Mouse (Mus musculus): ENCODE measurements around the gene Zscan21. TPM values are rescaled to one million over a fixed set of nuclear protein-coding genes. Genes with fewer than 3 reads are reported as not detected.

Gene Zscan21
- total RNA-seq, 2 experiments from 2014 or later: 10.9 TPM

DNA sequence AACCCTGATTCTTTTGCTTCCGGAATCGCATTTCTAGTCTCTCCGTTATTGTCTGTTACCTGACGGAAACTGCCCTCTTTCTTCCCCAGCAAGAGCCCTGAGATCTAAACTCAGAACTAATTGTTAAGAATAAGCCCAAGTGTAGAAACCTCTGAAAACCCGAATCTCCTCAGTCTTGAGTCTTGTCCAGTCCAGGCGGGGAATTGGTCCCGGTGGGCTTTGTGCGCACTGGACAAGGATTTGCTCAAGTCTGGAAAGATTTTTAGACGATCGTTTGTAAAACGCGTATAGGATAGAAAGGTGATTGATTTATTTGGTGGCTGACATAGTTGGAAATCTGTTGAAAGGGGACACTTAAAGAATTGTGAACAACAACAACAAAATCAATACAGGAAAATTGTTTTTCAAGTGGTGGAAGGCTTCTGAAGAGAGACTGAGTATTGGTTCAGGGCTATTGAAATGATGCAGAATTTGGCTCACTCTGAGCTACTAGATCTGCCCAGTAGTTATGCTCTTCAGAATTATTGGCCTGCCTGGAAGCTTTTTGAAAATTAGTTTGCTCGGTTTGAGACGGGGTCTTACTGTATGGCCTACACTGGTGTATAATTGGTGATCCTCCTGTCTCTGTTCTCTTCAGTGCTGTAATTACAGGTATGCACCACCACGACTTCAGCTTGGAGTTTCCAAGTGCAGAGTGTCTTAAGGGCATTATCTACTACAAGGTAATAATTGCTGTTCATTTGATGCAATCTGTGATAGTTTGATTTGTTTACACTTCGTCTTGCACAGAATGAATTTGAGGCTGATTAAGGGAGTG lies 704 bp downstream of the Zscan21 start:
- 0 out of 2 replicates have a peak, but pooled peaks have one; percentile 33 for ATAC-seq (replicated peaks; ENCODE audit: poor library complexity, severe bottlenecking)

DNA sequence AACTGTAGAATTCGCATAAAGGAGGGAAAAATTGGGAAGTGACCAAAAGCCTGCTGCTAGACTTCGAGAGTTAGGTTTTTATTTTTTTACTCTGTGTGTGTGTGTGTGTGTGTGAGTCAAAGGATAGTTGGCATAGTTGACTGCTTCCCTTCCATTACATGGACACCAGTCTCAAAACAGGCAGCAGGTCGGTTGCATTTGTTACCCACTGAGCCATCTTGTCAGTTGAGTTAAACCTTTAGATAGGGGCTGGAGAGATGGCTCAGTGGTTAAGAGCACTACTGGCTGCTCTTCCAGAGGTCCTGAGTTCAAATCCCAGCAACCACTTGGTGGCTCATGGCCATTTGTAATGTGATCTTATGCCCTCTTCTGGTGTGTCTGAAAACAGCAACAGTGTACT lies 1.3 kb downstream of the Zscan21 start:
- ATAC-seq (replicated peaks; ENCODE audit: poor library complexity, severe bottlenecking): no peak

DNA sequence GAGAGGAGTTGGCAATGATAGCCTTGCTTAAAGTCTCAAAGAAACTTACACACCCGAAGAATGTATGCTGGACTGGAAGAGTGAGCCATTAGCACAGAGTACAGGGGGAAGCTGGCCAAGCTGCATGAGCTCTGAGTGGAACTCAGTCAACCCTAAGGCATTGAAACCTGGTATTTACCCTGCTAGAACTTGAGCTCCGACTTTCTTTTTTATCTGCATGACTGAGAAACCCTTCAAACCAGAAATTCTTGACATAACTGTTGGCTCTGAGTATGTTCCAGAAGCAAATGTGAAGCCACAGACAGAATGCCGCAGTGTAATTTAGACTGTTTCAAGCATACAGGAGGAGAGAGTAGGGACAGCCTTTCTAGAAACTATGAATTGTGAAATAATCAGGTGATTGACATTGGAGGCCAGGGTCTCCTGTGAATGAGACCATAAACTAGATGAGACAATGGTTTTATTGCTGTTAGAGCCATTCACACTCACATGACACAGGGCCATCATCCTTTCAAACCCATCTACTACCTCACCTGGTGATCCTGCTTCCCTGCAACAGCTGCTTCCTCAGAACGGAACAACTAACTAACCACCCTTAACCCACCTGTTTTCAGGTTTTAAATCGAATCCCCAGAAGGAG lies 15.8 kb downstream of the Zscan21 start:
- ATAC-seq (replicated peaks; ENCODE audit: poor library complexity, severe bottlenecking): no peak

DNA sequence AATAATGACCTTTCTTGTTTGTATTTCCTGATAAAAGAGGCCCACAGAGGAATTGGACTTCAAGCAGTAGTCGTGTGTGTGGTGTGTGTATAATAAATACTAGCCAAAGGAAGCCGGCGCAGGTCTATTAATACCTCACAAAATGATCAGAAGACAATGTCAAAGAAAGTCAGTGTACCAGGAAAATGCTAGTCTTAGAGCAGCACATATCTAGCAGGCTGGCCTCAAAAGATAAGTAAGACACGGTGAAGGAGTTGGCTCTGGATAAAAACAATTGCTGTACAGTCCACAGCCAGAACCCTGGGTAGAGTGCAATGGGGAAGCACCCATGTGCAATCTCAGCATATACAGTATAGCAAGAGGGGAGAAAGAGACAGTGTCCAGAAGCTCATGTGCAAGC lies 20.6 kb downstream of the Zscan21 start:
- ATAC-seq (replicated peaks; ENCODE audit: poor library complexity, severe bottlenecking): no peak

DNA sequence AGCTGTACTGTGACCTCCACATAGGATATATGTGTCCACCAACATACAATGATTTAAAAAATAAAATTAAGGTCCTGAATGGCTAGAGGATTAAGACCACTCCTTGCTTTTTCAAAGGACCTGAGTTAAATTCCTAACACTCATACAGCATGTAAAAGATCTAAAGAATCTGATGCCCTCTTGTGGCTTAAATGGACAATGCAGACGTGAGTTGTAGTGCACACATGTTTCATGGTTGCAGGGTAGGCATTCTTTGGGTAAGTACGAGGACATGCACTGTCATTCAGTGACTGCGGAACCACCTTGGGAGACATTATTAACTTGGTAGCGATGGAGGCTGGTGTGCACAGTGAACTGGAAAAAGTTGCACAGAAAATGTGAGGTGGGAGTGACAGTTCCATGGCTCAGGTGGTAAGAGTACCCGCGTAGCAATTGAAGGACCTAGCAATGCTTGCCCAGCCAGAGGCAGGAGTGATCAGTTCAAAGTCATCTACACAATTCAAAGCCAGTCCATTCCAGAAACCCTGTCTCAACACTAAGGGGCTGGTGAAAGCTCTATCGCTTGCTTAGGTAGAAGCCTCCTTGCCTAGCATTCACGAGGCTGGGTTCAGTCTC lies 21.3 kb downstream of the Zscan21 start:
- peak; percentile 83 for ATAC-seq (replicated peaks; ENCODE audit: poor library complexity, severe bottlenecking)

DNA sequence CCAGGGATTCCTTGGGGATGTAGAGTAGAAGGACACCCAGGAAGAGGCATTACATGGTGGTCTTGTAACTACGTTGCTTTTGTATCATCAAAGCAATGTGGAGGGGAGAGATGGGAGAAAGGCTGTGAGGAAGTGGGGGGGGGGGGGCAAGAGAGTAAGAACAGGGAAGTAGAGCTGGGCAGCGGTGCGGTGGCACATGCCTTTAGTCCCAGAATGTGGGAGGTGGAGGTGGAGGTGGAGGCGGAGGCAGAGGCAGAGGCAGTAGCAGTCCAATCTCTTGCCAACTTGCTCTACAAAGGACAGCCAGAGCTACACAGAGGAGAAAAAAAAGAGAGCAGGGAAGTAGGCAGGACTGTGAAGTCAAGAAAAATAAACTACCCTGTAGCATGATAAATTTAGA lies 21.9 kb downstream of the Zscan21 start:
- ATAC-seq (replicated peaks; ENCODE audit: poor library complexity, severe bottlenecking): peak; percentile 76

DNA sequence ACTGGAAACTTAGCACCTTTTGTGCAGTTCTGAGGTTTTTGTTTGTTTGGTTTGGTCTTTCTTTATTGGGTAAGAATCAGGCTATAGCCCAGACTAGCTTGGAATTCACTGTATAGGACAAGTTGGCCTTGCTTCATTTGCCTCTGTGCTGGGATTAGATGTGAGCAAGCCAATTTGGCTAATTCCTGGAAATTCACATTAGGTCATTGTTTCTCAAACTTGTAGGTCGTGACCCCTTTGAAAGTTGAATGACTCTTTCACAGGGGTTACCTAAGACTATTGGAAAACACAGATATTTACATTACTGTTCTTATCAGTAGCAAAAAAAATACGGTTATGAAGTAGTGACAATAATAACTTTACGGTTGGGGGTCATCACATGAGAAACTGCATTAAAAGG lies 37.7 kb downstream of the Zscan21 start:
- ATAC-seq (replicated peaks; ENCODE audit: poor library complexity, severe bottlenecking): no peak

DNA sequence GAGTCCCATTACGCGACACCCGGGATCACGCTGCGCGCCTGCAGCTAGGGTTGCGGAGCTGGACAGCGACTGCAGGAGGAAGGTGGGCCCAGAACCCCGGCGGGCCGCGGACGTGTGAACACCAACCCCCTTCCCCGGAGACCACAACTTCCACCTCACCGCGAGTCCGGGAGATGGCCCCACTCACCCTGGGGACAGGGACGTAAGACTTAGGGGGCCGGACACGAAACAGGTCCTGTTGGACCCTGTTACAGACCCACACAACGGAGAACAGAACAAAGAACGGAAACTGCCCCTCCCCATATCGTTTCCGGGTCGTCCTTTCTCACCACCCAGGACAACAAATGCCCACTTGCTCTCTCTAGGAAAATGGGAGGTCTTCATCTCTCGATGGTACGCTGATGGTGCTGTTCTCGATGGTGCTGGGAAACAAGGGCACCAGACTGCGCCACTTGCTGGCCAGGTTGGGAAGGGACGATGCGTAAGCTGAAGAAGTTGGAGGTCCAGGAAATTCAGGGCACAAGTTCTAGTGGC lies 38.8 kb downstream of the Zscan21 start, which contains the start of gene Zfp113:
Zfp113 (minus strand) TSS at position 302 of the 534 bp plus-strand sequence.
- ATAC-seq (replicated peaks; ENCODE audit: poor library complexity, severe bottlenecking): peak; percentile 96

DNA sequence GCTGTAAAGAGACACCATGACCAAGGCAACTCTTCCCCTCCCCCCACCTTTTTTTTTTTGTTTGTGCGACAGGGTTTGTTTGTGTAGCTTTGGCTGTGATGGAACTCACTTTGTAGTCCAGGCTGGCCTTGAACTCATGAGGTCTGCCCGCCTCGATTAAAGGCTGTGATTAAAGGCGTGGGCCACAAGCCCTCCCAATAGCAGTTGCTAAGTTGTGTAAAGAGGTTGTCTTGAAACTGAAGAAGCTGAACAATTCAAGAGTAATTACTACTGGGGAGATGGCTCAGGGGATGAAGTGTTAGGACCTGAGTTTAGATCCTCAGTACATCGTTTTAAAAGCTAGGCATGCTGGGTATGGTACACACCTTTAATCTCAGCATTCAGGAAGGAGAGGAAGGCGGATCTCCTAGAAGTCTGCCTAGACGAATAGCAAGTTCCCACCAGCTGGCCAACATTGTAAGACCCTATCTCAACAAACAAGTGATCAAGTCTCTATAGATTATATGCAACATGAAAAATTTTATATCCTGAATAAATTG lies 43.6 kb downstream of the Zscan21 start:
- ATAC-seq (replicated peaks; ENCODE audit: poor library complexity, severe bottlenecking): no peak

DNA sequence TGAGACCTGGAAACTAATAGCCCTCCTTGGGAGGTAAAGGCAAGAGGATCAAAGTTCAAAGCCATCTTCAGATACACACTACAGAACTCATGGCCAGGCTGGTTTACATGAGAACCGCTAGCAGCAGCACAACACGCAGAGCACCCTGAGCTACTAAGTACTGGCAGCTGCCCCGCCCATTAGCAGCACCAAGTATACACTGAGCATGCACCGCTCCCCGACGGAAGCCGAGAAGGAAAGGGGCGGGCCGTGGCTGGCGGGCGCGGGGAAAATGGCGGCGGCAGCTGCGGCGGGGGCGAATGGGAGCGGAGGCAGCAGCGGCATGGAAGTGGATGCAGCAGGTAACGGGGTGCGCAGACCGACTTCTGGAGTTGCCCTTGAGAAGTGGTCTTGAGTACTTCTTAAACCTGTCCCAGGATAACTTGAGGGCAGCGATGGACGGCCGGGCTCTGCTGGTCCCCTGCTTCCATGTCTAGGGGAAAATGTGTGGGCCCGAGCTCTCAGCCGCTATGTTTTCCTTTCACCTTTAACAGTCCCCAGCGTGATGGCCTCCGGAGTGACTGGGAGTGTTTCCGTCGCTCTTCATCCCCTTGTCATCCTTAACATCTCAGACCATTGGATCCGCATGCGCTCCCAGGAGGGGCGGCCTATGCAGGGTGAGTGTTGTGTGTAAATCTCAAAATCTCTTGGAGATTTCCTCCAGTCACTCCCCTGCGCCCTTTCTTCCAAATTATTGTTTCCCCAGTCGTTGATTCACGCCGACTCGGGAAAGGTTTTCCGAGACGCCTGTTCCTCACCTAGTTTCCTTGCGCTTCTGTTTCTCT lies 44.4 kb downstream of the Zscan21 start, which contains the start of gene Cops6:
Cops6 (plus strand) TSS at position 230 of the 824 bp plus-strand sequence.
- peak; percentile 95 for ATAC-seq (replicated peaks; ENCODE audit: poor library complexity, severe bottlenecking)

DNA sequence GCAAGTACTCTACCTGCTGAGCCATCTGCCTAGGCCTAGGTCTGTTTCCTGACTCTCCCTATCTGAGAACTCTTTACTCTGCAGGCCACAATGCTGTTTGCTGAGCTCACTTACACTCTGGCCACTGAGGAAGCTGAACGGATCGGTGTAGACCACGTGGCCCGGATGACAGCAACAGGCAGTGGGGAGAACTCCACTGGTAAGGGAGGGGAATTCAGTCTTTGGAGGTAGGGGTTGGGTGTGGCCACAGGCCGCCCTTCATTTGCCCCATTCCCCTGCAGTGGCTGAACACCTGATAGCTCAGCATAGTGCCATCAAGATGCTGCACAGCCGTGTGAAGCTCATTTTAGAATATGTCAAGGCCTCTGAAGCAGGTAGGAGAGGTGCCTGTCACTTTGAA lies 46.3 kb downstream of the Zscan21 start:
- no peak for ATAC-seq (replicated peaks; ENCODE audit: poor library complexity, severe bottlenecking)

DNA sequence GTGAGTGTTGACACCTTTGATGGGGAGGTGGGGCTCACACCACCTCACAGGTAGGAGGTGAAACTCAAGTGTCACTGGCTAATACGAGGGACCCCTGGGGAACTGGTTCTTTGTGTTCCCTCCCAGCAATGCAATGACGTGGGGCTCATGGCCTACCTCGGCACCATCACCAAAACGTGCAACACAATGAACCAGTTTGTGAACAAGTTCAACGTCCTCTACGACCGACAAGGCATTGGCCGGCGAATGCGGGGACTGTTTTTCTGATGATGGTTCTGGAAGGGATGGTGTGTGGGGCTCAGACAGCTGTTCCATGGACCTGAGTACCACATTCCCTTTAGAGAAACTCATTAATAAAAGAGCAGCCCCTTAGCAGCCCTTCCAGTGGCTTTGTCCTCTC lies 46.9 kb downstream of the Zscan21 start:
- ATAC-seq (replicated peaks; ENCODE audit: poor library complexity, severe bottlenecking): no peak

DNA sequence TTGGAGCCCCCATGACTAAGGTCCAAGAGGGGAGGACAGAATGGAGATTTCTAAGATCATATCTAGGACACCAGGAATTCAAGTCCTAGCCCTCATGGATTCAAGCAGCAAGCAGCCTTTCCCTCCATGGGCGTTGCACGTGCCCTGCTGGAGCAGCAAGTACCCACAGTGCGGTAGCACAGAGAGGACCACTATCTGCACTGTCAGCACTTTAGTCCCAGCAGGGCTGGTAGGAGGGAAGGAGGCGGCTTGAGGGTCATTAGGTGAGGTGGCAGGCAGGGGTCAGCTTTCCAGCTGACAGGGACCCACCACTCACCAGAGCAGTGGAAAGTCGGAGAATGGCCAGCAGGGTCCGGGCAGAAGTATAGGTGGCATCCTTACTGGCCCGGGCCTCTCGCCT lies 48.9 kb downstream of the Zscan21 start:
- no peak for ATAC-seq (replicated peaks; ENCODE audit: poor library complexity, severe bottlenecking)

DNA sequence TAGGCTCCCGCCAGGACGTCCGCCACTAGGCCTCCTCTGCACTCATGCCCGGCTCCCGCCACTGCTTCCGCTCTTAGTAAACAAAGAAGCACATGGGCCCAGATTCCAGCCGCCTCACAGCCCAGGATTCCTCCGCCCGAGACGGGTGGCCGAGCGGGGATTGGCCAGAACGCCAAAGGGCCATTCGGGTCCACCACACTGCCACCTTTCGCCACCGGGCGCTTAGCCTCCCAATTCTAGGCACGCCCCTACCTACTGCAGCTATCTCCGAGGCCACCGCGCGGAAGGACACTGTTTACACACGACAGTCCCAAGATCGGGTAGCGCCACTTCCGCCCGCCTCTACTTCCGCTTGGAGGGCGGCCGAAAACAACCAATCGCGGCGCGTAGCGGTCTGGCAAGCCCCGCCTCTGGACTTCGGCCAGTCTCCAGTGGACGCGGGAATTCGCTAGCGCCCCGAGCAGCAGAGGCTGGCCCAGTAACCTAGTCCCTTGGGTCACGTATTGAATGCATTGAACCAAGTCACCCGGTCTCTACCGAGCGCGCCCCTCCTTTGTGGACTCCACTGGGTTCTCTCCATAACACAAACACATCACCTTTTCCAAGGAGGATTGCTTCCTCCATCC lies 54.3 kb downstream of the Zscan21 start:
- peak; percentile 64 for ATAC-seq (replicated peaks; ENCODE audit: poor library complexity, severe bottlenecking)

DNA sequence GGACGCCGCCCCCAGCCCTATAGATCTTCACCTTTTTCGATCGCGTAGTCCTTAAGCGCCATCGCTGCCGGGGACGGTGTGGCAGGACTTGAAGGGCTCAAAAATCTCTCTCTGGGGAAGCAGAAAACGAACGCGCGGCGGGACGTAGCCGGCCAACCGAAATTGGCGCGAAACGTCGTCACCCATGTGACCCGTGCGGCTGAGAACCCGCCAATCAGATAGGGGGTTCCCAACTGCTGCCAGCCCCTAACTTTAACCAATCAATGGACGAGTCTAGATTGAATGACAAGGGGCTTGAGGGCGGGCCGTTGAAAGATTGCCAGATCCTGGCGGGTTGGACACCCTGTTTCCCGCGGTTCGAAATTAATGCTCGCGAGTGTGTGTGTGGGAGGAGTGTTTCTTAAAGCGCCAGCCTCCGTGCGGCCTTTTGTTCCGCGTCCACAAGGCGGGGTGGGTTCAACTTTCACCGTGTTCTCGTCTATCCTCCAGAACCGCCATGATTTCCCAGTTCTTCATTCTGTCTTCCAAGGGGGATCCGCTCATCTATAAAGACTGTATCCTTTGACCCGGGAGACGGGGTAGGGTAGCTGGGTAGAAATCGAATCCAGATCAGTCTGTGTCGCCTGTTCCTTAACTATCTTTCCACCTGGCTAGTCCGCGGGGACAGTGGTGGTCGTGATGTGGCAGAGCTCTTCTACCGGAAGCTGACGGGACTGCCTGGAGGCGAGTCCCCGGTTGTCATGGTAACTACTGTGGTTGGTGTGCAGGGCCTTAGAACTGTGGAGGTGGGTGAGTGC lies 55.2 kb downstream of the Zscan21 start, which contains the start of the genes Ap4m1 and Mcm7:
Ap4m1 (plus strand) TSS at position 308 of the 797 bp plus-strand sequence.
Mcm7 (minus strand) TSS at position 728 of the 797 bp plus-strand sequence.
- peak; percentile 69 for ATAC-seq (replicated peaks; ENCODE audit: poor library complexity, severe bottlenecking)

DNA sequence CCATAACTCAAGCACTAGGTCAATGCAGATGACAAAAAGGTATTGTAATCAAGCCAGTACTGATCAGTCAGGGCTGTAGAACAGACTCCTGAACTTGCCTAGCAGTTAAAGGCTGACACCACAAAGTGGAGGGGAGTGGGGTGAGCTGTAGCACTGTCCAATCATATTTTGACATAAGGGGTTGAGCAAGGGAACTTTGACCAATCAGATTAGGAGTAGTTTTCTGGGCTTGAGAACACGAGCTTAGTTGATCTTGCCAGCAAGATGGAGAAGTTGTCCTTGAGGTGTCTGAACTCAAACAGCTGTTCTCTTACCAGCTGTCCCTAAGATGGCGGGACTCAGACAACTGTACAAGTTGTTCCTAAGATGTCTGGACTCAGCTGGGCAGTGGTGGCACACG lies 56.5 kb downstream of the Zscan21 start:
- ATAC-seq (replicated peaks; ENCODE audit: poor library complexity, severe bottlenecking): peak; percentile 13
